Mouse (Mus musculus): Measurements from ENCODE around the gene Clic4.

Gene Clic4

GRCm38 (mm10) chr4:135272640-135273306, at the start of gene Clic4:
Gene Clic4, minus strand, starts transcription at chr4:135272814.
- peak; percentile 98 for DNase-seq (ENCODE audit: low read depth, low spot score)

DNA sequence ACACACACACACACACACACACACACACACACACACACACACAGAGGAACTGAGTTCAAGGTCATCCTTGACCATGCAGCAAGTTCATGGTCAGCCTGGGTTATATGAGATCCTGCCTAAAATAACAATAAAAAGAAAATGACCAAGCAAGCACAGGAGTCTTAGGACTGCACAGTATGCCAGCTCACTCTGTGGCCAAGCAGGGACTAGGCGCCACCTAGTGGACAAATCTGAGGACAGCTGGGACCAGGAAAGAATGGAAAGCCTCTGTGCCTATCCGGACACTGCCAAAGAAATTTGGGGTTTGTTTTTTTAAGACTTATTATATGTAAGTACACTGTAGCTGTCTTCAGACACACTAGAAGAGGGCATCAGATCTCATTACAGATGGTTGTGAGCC, 45.4 kb upstream of the Clic4 start:
- DNase-seq (ENCODE audit: low read depth, low spot score) = peak; percentile 88

GRCm38 (mm10) chr4:135317539-135317938, 44.9 kb upstream of the Clic4 start:
- no peak for DNase-seq (ENCODE audit: low read depth, low spot score)

DNA sequence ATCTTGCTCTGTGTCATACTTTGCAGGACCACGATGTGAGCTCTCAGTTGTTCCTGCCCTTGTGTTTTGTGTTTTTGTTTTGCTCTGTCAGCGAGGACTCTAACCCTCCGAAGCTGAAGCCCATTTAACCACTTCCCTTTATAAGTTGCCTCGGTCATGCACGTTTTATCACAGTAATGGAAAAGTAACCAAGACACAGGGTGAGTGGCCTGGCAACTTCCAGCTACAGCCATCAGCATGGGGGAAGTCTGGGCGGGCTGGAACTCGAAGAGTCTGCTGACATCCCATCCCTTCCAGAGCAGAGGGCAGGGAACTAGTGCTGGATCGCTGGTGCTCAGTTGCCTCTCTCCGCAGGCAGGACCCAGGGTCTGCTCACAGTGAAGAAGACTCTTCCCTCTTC, 42.7 kb upstream of the Clic4 start:
- DNase-seq (ENCODE audit: low read depth, low spot score) = no peak

- no peak for DNase-seq (ENCODE audit: low read depth, low spot score)
Observed at GRCm38 (mm10) chr4:135314419-135314832, 41.8 kb upstream of the Clic4 start.

- DNase-seq (ENCODE audit: low read depth, low spot score) = peak; percentile 53
Observed at GRCm38 (mm10) chr4:135313761-135314241, 41.2 kb upstream of the Clic4 start.

- no peak for DNase-seq (ENCODE audit: low read depth, low spot score)
Observed at GRCm38 (mm10) chr4:135313111-135313691, 40.6 kb upstream of the Clic4 start.

DNA sequence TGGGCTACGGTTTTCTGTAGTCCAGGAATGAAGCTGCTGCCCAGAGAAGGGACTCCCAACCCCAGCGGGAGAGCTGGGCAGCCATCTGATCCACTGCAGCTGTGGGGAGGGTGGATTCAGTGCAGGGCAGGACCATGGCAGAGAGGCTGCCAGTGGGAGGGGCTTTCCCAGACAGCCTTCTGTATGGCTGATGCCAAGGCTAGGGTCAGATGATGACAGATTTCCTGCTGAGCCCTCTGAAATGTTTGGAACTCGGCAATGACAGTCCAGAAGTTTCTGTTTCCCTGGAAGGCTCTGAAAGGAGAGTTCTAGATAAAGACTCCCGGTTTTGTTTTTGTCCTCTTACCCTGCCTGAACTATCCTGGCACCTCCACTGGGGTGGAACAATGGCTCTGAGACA, 40.1 kb upstream of the Clic4 start:
- peak; percentile 86 for DNase-seq (ENCODE audit: low read depth, low spot score)

DNA sequence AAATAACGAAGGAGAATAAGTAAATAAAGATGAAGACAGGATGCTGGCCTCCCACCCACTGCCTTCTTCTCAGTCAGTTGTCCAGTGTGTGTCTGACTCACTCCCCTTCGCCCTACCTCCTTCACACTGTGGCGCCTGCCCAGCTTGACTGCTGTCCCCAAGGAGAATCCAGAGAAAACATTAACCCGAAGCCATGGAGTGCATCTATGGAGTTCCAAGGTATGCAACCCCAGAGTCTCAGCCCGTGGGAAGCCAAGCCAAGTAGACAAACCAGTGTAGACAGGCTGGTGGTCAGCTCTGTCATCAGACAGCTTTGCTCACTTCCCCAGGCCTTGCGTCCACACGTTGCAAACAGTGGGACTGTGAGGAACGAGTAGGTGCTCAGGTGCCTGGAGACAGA, 37.8 kb upstream of the Clic4 start:
- DNase-seq (ENCODE audit: low read depth, low spot score) = no peak

DNA sequence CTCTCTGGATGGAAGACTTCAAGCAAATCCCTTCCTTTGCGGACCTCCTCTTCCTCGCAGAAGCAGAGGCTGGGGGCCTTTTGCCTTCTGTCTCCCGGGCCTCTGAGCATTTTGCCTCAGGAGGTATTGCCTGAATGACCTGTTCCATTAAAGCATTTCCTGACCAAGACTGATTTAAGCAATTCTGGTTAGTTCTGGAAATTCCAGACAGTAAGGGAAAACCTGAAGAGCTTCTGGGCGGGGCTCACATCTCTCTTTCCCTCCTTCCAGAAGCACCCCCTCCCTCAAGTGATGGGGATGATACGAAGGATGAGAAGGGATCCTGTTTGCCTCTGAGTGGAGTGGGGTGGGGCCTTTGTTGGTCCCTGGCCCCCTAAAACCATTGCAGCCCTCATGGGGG, 37.1 kb upstream of the Clic4 start:
- DNase-seq (ENCODE audit: low read depth, low spot score) = no peak

GRCm38 (mm10) chr4:135309112-135309659, 36.6 kb upstream of the Clic4 start:
- no peak for DNase-seq (ENCODE audit: low read depth, low spot score)

- peak; percentile 83 for DNase-seq (ENCODE audit: low read depth, low spot score)
Observed at GRCm38 (mm10) chr4:135306971-135307632, 34.5 kb upstream of the Clic4 start.

- peak; percentile 76 for DNase-seq (ENCODE audit: low read depth, low spot score)
Observed at GRCm38 (mm10) chr4:135306533-135306932, 33.9 kb upstream of the Clic4 start.

- peak; percentile 31 for DNase-seq (ENCODE audit: low read depth, low spot score)
Observed at GRCm38 (mm10) chr4:135302261-135302660, 29.6 kb upstream of the Clic4 start.

- DNase-seq (ENCODE audit: low read depth, low spot score) = no peak
Observed at GRCm38 (mm10) chr4:135301166-135301565, 28.6 kb upstream of the Clic4 start.

DNA sequence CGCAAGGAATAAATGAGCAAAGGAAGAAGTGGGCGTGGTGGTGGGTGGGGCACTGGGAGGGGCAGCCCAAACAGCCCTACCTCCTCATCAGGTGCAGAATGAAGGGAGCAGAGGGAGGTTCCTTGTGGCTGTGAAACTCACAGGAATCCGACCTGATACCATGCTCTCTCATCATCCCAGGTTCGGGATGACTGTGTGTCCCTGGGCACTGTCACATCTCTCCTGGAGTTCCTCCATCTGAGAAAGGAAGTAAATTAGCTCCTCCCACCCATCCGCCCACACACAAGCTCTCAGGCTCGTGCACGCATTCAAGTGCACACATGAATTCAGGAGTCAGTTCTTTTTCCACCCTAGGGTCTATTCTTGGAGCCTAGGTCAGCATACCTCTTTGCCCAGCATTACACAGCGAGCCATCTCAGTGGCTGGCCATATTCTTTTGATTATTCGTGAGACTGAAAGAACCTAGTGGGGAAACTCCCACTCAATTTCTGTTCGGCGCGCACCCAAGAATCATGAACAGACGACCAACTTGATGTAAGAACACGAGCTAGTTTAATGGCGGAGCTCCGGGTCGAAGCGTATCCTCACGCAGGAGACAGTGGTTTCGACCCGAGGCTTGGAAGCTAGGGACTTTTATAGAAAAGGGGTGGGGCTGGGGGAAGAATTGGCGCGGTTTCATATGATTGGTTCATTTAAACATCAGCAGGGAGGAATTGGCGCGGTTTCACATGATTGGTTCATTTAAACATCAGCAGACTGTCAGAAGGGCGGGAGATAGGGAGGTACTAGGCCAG, 27.8 kb upstream of the Clic4 start:
- DNase-seq (ENCODE audit: low read depth, low spot score) = no peak

GRCm38 (mm10) chr4:135298680-135299079, 26.1 kb upstream of the Clic4 start:
- no peak for DNase-seq (ENCODE audit: low read depth, low spot score)

DNA sequence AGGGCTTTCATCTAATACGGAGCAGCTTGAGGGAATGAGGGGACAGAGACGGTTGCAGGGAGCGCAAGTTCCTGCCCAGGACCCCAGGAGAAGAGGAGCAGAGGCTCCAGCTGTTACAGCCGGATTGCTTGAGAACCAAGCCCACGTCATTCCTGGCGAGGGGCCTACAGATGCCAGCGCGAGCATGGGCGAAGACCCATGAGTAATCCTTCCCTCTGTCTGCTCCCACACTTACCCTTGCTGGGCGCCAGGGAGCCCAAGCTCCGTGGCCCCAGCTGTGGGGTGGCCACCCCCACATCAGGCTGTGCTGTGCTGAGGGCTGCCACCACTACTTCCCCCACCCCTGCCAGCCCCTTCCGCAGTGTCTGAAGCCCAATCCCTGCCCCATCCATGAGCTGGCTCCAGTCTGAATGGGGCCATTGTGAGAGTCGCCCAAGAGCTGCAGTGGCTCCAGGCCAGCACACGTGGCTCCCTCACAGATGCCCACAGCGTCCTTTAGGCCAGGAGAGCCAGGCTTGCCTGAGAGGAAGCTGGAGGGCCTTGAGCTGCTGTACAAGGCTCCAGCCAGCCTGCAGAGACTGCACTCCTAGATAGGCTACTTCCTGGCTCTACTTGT, 25.4 kb upstream of the Clic4 start:
- peak; percentile 96 for DNase-seq (ENCODE audit: low read depth, low spot score)

DNA sequence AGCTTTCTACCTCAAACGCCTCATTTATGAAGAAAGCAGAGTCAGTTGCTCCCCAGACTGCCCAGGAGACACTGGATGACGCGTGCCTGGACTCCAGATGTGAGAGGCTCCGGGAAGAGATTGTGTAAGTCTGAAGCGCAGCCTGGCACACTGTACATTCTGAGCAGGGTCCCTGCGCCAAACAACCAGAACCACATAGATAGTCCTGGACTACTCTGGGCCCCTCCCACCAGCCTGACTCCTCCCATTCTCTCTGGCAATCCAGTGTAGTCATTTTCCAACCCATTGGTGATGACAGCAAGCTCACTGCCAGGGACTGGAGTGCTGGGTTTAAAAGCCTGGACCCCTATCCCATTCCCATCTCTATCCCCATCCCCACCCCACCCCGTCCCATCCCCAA, 24.5 kb upstream of the Clic4 start:
- peak; percentile 73 for DNase-seq (ENCODE audit: low read depth, low spot score)

DNA sequence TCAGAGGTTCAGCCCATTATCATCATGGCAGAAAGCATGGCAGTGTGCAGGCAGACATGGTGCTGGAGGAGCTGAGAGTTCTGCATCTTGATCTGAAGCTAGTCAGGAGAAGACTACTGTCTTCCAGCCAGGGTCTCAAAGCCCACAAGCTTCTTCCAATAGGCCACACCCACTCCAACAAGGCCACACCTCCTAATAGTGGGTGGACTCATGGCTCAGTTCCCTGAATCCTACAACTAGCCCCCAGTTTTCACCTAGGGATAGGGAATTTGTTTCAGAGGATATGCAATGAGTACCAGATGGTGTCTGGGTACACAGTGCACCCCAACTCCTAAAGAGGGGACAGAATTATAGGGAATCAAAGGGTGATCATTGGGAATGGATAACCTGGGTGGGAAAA, 24.0 kb upstream of the Clic4 start:
- no peak for DNase-seq (ENCODE audit: low read depth, low spot score)

GRCm38 (mm10) chr4:135293813-135294212, 21.2 kb upstream of the Clic4 start:
- no peak for DNase-seq (ENCODE audit: low read depth, low spot score)
